Mouse (Mus musculus): ENCODE measurements around the gene Bnc2. TPM values are rescaled to one million over a fixed set of nuclear protein-coding genes. Genes with fewer than 3 reads are reported as not detected.

Bnc2 gene
- polyA plus RNA-seq, 1 experiment = 7.2 TPM

DNA sequence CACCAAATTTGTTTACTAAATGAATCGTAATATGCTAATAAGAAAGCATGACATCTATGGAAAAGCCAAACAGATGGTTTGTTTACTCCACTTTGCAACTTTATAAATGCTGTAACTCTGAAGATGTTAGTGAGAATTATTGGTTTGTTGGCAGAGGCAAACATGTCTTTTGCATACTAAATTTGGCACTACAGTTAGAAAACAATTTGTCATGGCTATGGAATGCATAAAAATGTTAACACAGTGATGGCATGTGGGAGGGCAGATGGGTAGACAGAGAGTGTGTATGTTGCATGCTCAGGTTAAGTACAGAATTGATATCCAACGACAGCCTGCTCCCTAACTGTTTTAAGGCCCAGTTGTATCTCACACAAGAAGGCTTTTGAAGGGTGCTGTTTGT lies 392.4 kb downstream of the Bnc2 start:
- Histone ChIP-seq H3K27ac (ENCODE audit: insufficient read depth, low read length) (no peak overlapping the region), H3K9ac (ENCODE audit: low read depth, poor library complexity, severe bottlenecking) (no peak overlapping the region), H3K4me3 (ENCODE audit: low read depth, low read length) (no peak overlapping the region), H3K36me3 (ENCODE audit: control insufficient read depth, insufficient read depth, low read length, poor library complexity, severe bottlenecking) (no peaks in the 10 kb centered on the region), H3K27me3 (ENCODE audit: control insufficient read depth, insufficient read depth, low read length, poor library complexity, severe bottlenecking) (no peaks in the 10 kb centered on the region), H3K9me3 (replicated peaks; ENCODE audit: control insufficient read depth, insufficient read depth, low read length, poor library complexity, severe bottlenecking) (no peaks in the 10 kb centered on the region), H3K4me1 (ENCODE audit: control insufficient read depth, insufficient read depth, low read length) (no peaks in the 10 kb centered on the region)
- TF ChIP-seq CTCF (IDR thresholded peaks at IDR 0.05; ENCODE audit: low read depth, low read length) (no peak), EP300 (IDR thresholded peaks at IDR 0.05; ENCODE audit: insufficient read depth, low read depth, low read length) (no peak), POLR2A (IDR thresholded peaks at IDR 0.05; ENCODE audit: insufficient read depth, low read length) (no peak)

DNA sequence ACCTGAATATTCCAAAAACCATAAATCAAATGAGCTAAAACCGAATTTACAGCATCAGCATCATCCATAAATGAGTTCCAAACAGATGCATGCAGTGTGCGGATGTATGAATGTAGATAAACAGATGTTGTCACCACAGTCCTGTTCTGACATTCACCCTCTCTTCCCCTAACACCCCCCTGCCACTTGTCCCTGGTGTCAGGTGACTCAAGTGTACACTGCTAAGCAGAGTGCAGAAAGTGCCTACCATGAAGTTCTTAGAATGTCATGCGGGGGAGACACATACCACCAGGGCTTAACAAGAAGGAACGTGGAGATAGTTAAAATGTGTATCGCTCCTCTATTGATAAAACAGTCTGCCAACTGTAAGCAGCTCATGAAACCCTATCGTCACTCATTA lies 396.9 kb downstream of the Bnc2 start:
- Histone ChIP-seq H3K4me1 (ENCODE audit: control insufficient read depth, insufficient read depth, low read length) (no peaks in the 10 kb centered on the region), H3K9me3 (replicated peaks; ENCODE audit: control insufficient read depth, insufficient read depth, low read length, poor library complexity, severe bottlenecking) (no peaks in the 10 kb centered on the region), H3K4me3 (ENCODE audit: low read depth, low read length) (no peak overlapping the region), H3K27ac (ENCODE audit: insufficient read depth, low read length) (no peak overlapping the region), H3K9ac (ENCODE audit: low read depth, poor library complexity, severe bottlenecking) (no peak overlapping the region), H3K27me3 (ENCODE audit: control insufficient read depth, insufficient read depth, low read length, poor library complexity, severe bottlenecking) (no peaks in the 10 kb centered on the region), H3K36me3 (ENCODE audit: control insufficient read depth, insufficient read depth, low read length, poor library complexity, severe bottlenecking) (no peaks in the 10 kb centered on the region)
- no peak for TF ChIP-seq EP300 (IDR thresholded peaks at IDR 0.05; ENCODE audit: insufficient read depth, low read depth, low read length)
- TF ChIP-seq CTCF (IDR thresholded peaks at IDR 0.05; ENCODE audit: low read depth, low read length) = no peak
- TF ChIP-seq POLR2A (IDR thresholded peaks at IDR 0.05; ENCODE audit: insufficient read depth, low read length) = no peak

GRCm38 (mm10) chr4:84276081-84276480 lies 399.0 kb downstream of the Bnc2 start:
- H3K36me3 ChIP-seq (ENCODE audit: control insufficient read depth, insufficient read depth, low read length, poor library complexity, severe bottlenecking) = no peaks in the 10 kb centered on the region
- no peak overlapping the region for H3K4me3 ChIP-seq (ENCODE audit: low read depth, low read length)
- no peak overlapping the region for H3K9ac ChIP-seq (ENCODE audit: low read depth, poor library complexity, severe bottlenecking)
- H3K27ac ChIP-seq (ENCODE audit: insufficient read depth, low read length) = no peak overlapping the region
- H3K27me3 ChIP-seq (ENCODE audit: control insufficient read depth, insufficient read depth, low read length, poor library complexity, severe bottlenecking) = no peaks in the 10 kb centered on the region
- no peaks in the 10 kb centered on the region for H3K9me3 ChIP-seq (replicated peaks; ENCODE audit: control insufficient read depth, insufficient read depth, low read length, poor library complexity, severe bottlenecking)
- TF ChIP-seq EP300 (IDR thresholded peaks at IDR 0.05; ENCODE audit: insufficient read depth, low read depth, low read length) (no peak), POLR2A (IDR thresholded peaks at IDR 0.05; ENCODE audit: insufficient read depth, low read length) (no peak), CTCF (IDR thresholded peaks at IDR 0.05; ENCODE audit: low read depth, low read length) (no peak)
- H3K4me1 ChIP-seq (ENCODE audit: control insufficient read depth, insufficient read depth, low read length) = no peaks in the 10 kb centered on the region

- H3K9me3 ChIP-seq (replicated peaks; ENCODE audit: control insufficient read depth, insufficient read depth, low read length, poor library complexity, severe bottlenecking) = no peaks in the 10 kb centered on the region
- H3K4me3 ChIP-seq (ENCODE audit: low read depth, low read length) = no peak overlapping the region
- TF ChIP-seq EP300 (IDR thresholded peaks at IDR 0.05; ENCODE audit: insufficient read depth, low read depth, low read length) = no peak
- no peak for TF ChIP-seq CTCF (IDR thresholded peaks at IDR 0.05; ENCODE audit: low read depth, low read length)
- TF ChIP-seq POLR2A (IDR thresholded peaks at IDR 0.05; ENCODE audit: insufficient read depth, low read length) = no peak
- no peaks in the 10 kb centered on the region for H3K27me3 ChIP-seq (ENCODE audit: control insufficient read depth, insufficient read depth, low read length, poor library complexity, severe bottlenecking)
- no peaks in the 10 kb centered on the region for H3K36me3 ChIP-seq (ENCODE audit: control insufficient read depth, insufficient read depth, low read length, poor library complexity, severe bottlenecking)
- H3K27ac ChIP-seq (ENCODE audit: insufficient read depth, low read length) = no peak overlapping the region
- no peaks in the 10 kb centered on the region for H3K4me1 ChIP-seq (ENCODE audit: control insufficient read depth, insufficient read depth, low read length)
- H3K9ac ChIP-seq (ENCODE audit: low read depth, poor library complexity, severe bottlenecking) = no peak overlapping the region
These were observed 400.9 kb downstream of the Bnc2 start for GRCm38 (mm10) chr4:84274158-84274557.

DNA sequence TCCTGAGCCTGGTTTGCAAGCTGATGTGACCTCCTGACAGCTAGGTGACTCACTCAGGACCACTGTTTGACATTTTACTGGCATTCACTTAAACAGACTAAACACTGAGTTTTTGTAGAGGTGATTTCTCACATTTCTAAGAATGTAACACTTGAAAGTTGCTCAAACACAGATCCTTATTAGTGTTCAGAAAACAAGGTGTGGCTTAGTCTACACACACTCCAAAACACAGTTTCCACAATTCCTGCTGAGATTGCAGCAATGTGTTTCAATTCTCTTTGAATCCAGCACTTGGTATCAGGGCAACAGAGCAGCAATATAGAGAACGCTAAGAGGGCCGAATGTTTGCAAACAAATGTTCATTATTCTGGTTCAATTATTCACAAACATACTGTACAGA lies 402.2 kb downstream of the Bnc2 start:
- TF ChIP-seq EP300 (IDR thresholded peaks at IDR 0.05; ENCODE audit: insufficient read depth, low read depth, low read length) = no peak
- TF ChIP-seq CTCF (IDR thresholded peaks at IDR 0.05; ENCODE audit: low read depth, low read length) = no peak
- no peak for TF ChIP-seq POLR2A (IDR thresholded peaks at IDR 0.05; ENCODE audit: insufficient read depth, low read length)
- H3K27ac ChIP-seq (ENCODE audit: insufficient read depth, low read length) = no peak overlapping the region

GRCm38 (mm10) chr4:84269845-84270244 lies 405.2 kb downstream of the Bnc2 start:
- no peaks in the 10 kb centered on the region for H3K27me3 ChIP-seq (ENCODE audit: control insufficient read depth, insufficient read depth, low read length, poor library complexity, severe bottlenecking)
- H3K4me3 ChIP-seq (ENCODE audit: low read depth, low read length) = no peak overlapping the region
- H3K27ac ChIP-seq (ENCODE audit: insufficient read depth, low read length) = no peak overlapping the region
- H3K9ac ChIP-seq (ENCODE audit: low read depth, poor library complexity, severe bottlenecking) = no peak overlapping the region
- H3K9me3 ChIP-seq (replicated peaks; ENCODE audit: control insufficient read depth, insufficient read depth, low read length, poor library complexity, severe bottlenecking) = no peaks in the 10 kb centered on the region
- no peaks in the 10 kb centered on the region for H3K4me1 ChIP-seq (ENCODE audit: control insufficient read depth, insufficient read depth, low read length)
- no peaks in the 10 kb centered on the region for H3K36me3 ChIP-seq (ENCODE audit: control insufficient read depth, insufficient read depth, low read length, poor library complexity, severe bottlenecking)
- no peak for TF ChIP-seq EP300 (IDR thresholded peaks at IDR 0.05; ENCODE audit: insufficient read depth, low read depth, low read length)
- no peak for TF ChIP-seq CTCF (IDR thresholded peaks at IDR 0.05; ENCODE audit: low read depth, low read length)
- no peak for TF ChIP-seq POLR2A (IDR thresholded peaks at IDR 0.05; ENCODE audit: insufficient read depth, low read length)

More for the DNA sequence above, 402.2 kb downstream of the Bnc2 start:
- H3K4me3 ChIP-seq (ENCODE audit: low read depth, low read length) = no peak overlapping the region
- no peaks in the 10 kb centered on the region for H3K27me3 ChIP-seq (ENCODE audit: control insufficient read depth, insufficient read depth, low read length, poor library complexity, severe bottlenecking)
- no peaks in the 10 kb centered on the region for H3K9me3 ChIP-seq (replicated peaks; ENCODE audit: control insufficient read depth, insufficient read depth, low read length, poor library complexity, severe bottlenecking)
- H3K4me1 ChIP-seq (ENCODE audit: control insufficient read depth, insufficient read depth, low read length) = no peaks in the 10 kb centered on the region
- no peak overlapping the region for H3K9ac ChIP-seq (ENCODE audit: low read depth, poor library complexity, severe bottlenecking)
- no peaks in the 10 kb centered on the region for H3K36me3 ChIP-seq (ENCODE audit: control insufficient read depth, insufficient read depth, low read length, poor library complexity, severe bottlenecking)
